Mouse (Mus musculus): ENCODE data around the gene Rassf3.
A peak's percentile ranks its signal among the peaks of the same experiment; 100 is the strongest.

GRCm38 (mm10) chr10:121364801-121365564 lies 111.2 kb downstream of the Rassf3 start, which contains the start of gene Gns:
- TF ChIP-seq CTCF (IDR thresholded peaks at IDR 0.05; ENCODE audit: low read depth, low read length), result no peak
- TF ChIP-seq POLR2A (IDR thresholded peaks at IDR 0.05; ENCODE audit: extremely low read depth, insufficient read depth, low read length), result 0 out of 2 replicates have a peak, but pooled peaks have one; percentile 54
